Mouse (Mus musculus) neural tube, embryonic 15.5 days (tissue): ENCODE results near the gene Bak1. TPM values are rescaled to one million over a fixed set of nuclear protein-coding genes. Genes with fewer than 3 reads are reported as not detected.

Source experiments
- ATAC-seq: fragments of 200-750 bp; cut with Nextera tagmentation; 2 replicates; pipeline ENCODE4 v1.8.0; 2017; ENCODE audit warnings: mild to moderate bottlenecking, moderate TSS enrichment, moderate library complexity; ENCODE audit not compliant: low FRiP score
- H3K27ac ChIP-seq: fragments of 300-500 bp; sonication (generic); replicated peaks from 2 replicates; pipeline ENCODE4 v1.5.1; 2015; ENCODE audit warnings: mild to moderate bottlenecking, inconsistent platforms
- H3K27me3 ChIP-seq: fragments of 300-500 bp; sonication (generic); replicated peaks from 2 replicates; pipeline ENCODE4 v1.6.1; 2015; ENCODE audit warnings: inconsistent platforms
- H3K36me3 ChIP-seq: fragments of 300-500 bp; sonication (generic); 2 replicates; pipeline ENCODE4 v1.6.1; 2015; ENCODE audit warnings: inconsistent platforms
- H3K4me1 ChIP-seq: fragments of 300-500 bp; sonication (generic); 2 replicates; pipeline ENCODE4 v1.6.1; 2015; ENCODE audit warnings: inconsistent platforms
- H3K4me2 ChIP-seq: fragments of 300-500 bp; sonication (generic); 2 replicates; pipeline ENCODE4 v1.6.1; 2015; ENCODE audit warnings: inconsistent platforms, mild to moderate bottlenecking, moderate library complexity
- H3K4me3 ChIP-seq: fragments of 300-500 bp; sonication (generic); replicated peaks from 2 replicates; pipeline ENCODE4 v1.5.1; 2015; ENCODE audit warnings: mild to moderate bottlenecking, inconsistent platforms
- H3K9ac ChIP-seq: fragments of 300-500 bp; sonication (generic); replicated peaks from 2 replicates; pipeline ENCODE4 v1.6.1; 2015; ENCODE audit warnings: mild to moderate bottlenecking, inconsistent platforms
- H3K9me3 ChIP-seq: fragments of 300-500 bp; sonication (generic); replicated peaks from 2 replicates; pipeline ENCODE4 v1.6.1; 2016; ENCODE audit warnings: inconsistent platforms
- WGBS: fragments of 180-500 bp; shearing (Covaris S2); methylation state at CpG from one replicate; pipeline ENCODE4 v1.1.7; 2015; ENCODE audit warnings: mixed read lengths; 5-methylcytosine and 5-hydroxymethylcytosine counted together
- polyA plus RNA-seq: library from polyadenylated mRNA; unstranded; fragments of >200 nt; fragmentation: Nextera tagmentation; extraction: Ambion mirVana; gene quantifications from 2 replicates; pipeline ENCODE4 v1.2.1, GENCODE M21; 2015

Bak1 gene
- polyA plus RNA-seq, 1 experiment from 2014 or later = 4.5 TPM

GRCm38 (mm10) chr17:27066065-27066464 is 37.3 kb upstream of the Bak1 start:
- Histone ChIP-seq H3K9ac (no peak overlapping the region), H3K4me1 (peaks cover 10% of the 10 kb centered on the region; the same call in 1 of the 2 replicates), H3K9me3 (no peaks in the 10 kb centered on the region), H3K36me3 (no peaks in the 10 kb centered on the region), H3K4me3 (no peak overlapping the region), H3K27ac (no peak overlapping the region), H3K4me2 (no peak overlapping the region), H3K27me3 (no peaks in the 10 kb centered on the region)
- ATAC-seq = no peak
- WGBS = 85% methylated on average over 7 of the region's 7 CpGs

DNA sequence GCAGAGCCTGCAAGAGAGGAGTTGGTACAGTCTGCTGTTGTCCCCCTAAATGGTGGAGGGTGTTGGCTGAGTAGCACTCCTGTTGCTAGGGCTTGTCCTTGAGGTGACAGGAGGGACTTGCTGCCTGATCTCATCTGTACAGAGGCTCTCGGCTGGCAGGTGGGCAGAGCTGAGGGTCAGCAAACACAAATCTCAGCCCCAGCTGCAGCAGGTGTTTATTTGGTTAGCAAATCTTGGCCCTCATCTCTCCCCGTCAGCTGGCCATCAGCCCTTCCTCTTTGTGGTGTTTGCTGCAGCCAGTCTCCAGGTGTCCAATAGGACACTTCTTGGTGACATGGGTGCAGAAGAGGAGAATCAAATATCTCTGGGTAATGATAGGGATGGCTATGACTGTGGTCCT is 35.4 kb upstream of the Bak1 start:
- ATAC-seq = no peak
- Histone ChIP-seq H3K27me3 (peaks cover 9% of the 10 kb centered on the region), H3K4me1 (no peaks in the 10 kb centered on the region), H3K9ac (no peak overlapping the region), H3K9me3 (no peaks in the 10 kb centered on the region), H3K27ac (no peak overlapping the region), H3K4me3 (no peak overlapping the region), H3K36me3 (no peaks in the 10 kb centered on the region), H3K4me2 (no peak overlapping the region)
- WGBS = 86% methylated on average over 2 of the region's 2 CpGs

- no peak for ATAC-seq
- H3K9me3 ChIP-seq = no peaks in the 10 kb centered on the region
- H3K27me3 ChIP-seq = peaks cover 14% of the 10 kb centered on the region
- H3K4me1 ChIP-seq = 0 out of 2 replicates have a peak, but pooled peaks cover 3% of the 10 kb centered on the region
- no peak overlapping the region for H3K4me2 ChIP-seq
- H3K9ac ChIP-seq = no peak overlapping the region
- WGBS = 50% methylated on average over 6 of the region's 6 CpGs
- no peak overlapping the region for H3K27ac ChIP-seq
- no peak overlapping the region for H3K4me3 ChIP-seq
- no peaks in the 10 kb centered on the region for H3K36me3 ChIP-seq
Measured at GRCm38 (mm10) chr17:27063717-27064116, 34.9 kb upstream of the Bak1 start.

GRCm38 (mm10) chr17:27062684-27063083 is 33.9 kb upstream of the Bak1 start:
- Histone ChIP-seq H3K36me3 (no peaks in the 10 kb centered on the region), H3K4me2 (no peak overlapping the region), H3K27ac (no peak overlapping the region), H3K27me3 (peaks cover 24% of the 10 kb centered on the region), H3K9me3 (no peaks in the 10 kb centered on the region), H3K9ac (no peak overlapping the region), H3K4me3 (no peak overlapping the region), H3K4me1 (peaks cover 7% of the 10 kb centered on the region)
- 93% methylated on average over 7 of the region's 7 CpGs for WGBS
- ATAC-seq = no peak

- H3K4me1 ChIP-seq = peaks cover 16% of the 10 kb centered on the region
- H3K36me3 ChIP-seq = no peaks in the 10 kb centered on the region
- H3K4me2 ChIP-seq = no peak overlapping the region
- no peak overlapping the region for H3K9ac ChIP-seq
- H3K9me3 ChIP-seq = no peaks in the 10 kb centered on the region
- 97% methylated on average over 3 of the region's 3 CpGs for WGBS
- no peak for ATAC-seq
- no peak overlapping the region for H3K27ac ChIP-seq
- H3K27me3 ChIP-seq = peaks cover 34% of the 10 kb centered on the region
- no peak overlapping the region for H3K4me3 ChIP-seq
Measured at GRCm38 (mm10) chr17:27061727-27062126, 32.9 kb upstream of the Bak1 start.

GRCm38 (mm10) chr17:27060698-27061097 is 31.9 kb upstream of the Bak1 start:
- Histone ChIP-seq H3K9me3 (no peaks in the 10 kb centered on the region), H3K4me1 (peaks cover 24% of the 10 kb centered on the region), H3K4me3 (no peak overlapping the region), H3K4me2 (no peak overlapping the region), H3K9ac (no peak overlapping the region), H3K36me3 (no peaks in the 10 kb centered on the region), H3K27me3 (peaks cover 44% of the 10 kb centered on the region), H3K27ac (no peak overlapping the region)
- WGBS = 75% methylated on average over 8 of the region's 8 CpGs
- ATAC-seq = no peak

GRCm38 (mm10) chr17:27057517-27058055 is 28.8 kb upstream of the Bak1 start:
- Histone ChIP-seq H3K4me3 (peak overlapping the region; percentile 49), H3K9me3 (no peaks in the 10 kb centered on the region), H3K27ac (no peak overlapping the region), H3K36me3 (no peaks in the 10 kb centered on the region), H3K4me2 (peak overlapping the region; percentile 90), H3K9ac (peak overlapping the region; percentile 51), H3K27me3 (peaks cover 66% of the 10 kb centered on the region), H3K4me1 (peaks cover 24% of the 10 kb centered on the region)
- no peak for ATAC-seq
- WGBS = under 1% methylated on average over 24 of the region's 24 CpGs

DNA sequence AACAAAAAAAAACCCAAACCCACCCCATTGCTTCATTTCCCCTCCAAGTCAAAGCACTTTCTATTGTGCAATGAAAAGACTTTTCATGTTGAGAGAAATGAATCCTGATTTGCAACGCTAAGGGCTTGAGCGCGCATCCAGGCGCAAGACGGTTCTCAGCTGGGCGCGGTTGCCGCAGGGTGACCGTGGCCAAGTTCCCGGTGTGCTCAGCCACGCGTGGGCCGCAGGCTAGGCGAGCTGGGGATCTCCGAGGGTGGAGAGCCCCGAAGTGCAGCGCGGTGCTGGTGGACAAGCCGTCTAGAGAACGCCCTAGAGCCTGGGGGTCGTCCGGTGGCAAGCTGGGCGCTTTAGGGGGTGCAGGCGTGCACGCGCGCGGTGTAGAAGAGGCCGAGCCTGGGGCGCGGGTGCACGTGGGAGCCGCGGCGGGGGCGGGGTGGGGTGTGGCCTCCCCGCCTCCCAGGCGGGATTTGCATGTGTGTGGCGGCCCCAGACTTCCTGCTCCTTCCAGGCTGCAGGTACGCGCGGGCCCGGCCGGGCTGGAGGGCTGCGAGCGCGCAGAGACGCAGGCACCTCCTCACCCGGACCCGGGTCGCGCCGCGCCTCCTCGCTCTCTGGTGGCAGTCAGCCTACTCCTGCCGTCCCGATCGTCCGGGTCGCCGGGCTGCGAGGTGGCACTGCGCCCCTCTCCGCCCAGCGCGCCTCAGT is 28.2 kb upstream of the Bak1 start, which contains the start of gene Itpr3:
Gene Itpr3 (plus strand): TSS at position 493 of the 705 bp plus-strand sequence.
- Histone ChIP-seq H3K9ac (peak within 1 kb of the TSS; percentile 51), H3K27me3 (peaks cover 66% of the 10 kb centered on the region), H3K9me3 (no peaks in the 10 kb centered on the region), H3K4me1 (peaks cover 24% of the 10 kb centered on the region), H3K4me2 (peak within 1 kb of the TSS; percentile 90), H3K36me3 (no peaks in the 10 kb centered on the region), H3K27ac (peak within 1 kb of the TSS; percentile 66), H3K4me3 (peak within 1 kb of the TSS; percentile 49)
- ATAC-seq = peak; percentile 41; the same call in 1 of the 2 replicates
- under 1% methylated on average over 66 of the region's 66 CpGs for whole genome bisulfite sequencing

GRCm38 (mm10) chr17:27056170-27056569 is 27.4 kb upstream of the Bak1 start:
- H3K36me3 ChIP-seq = no peaks in the 10 kb centered on the region
- WGBS = 0% methylated on average over 13 of the region's 13 CpGs
- peaks cover 66% of the 10 kb centered on the region for H3K27me3 ChIP-seq
- peaks cover 24% of the 10 kb centered on the region for H3K4me1 ChIP-seq
- peak overlapping the region; percentile 66 for H3K27ac ChIP-seq
- H3K4me3 ChIP-seq = peak overlapping the region; percentile 49
- H3K9ac ChIP-seq = no peak overlapping the region
- ATAC-seq = no peak
- H3K9me3 ChIP-seq = no peaks in the 10 kb centered on the region
- H3K4me2 ChIP-seq = peak overlapping the region; percentile 90

DNA sequence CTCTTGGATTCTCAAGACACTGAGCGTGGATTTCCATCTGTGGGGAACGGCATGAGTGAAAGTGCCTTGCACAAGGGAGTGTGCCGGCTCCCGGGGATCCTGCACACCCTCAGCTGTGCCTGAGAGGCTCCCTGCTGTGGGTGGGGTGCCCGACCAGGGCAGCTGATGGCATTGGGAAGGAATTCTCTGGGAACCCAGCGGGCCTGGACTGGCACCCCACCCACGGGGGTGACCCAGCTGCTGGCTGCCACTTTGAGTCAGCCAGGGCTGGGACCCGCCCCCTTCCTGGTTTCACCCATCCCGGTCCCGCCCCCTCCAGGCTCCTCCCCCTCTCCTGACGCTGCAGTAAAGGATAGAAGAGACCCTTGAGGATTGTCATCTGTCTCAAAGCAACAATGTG is 22.7 kb upstream of the Bak1 start:
- no peak overlapping the region for H3K4me2 ChIP-seq
- H3K9me3 ChIP-seq = no peaks in the 10 kb centered on the region
- H3K27me3 ChIP-seq = peaks cover 30% of the 10 kb centered on the region
- no peak overlapping the region for H3K4me3 ChIP-seq
- H3K36me3 ChIP-seq = no peaks in the 10 kb centered on the region
- 39% methylated on average over 10 of the region's 11 CpGs for WGBS
- no peak overlapping the region for H3K9ac ChIP-seq
- no peak overlapping the region for H3K27ac ChIP-seq
- peaks cover 6% of the 10 kb centered on the region for H3K4me1 ChIP-seq
- ATAC-seq = no peak

DNA sequence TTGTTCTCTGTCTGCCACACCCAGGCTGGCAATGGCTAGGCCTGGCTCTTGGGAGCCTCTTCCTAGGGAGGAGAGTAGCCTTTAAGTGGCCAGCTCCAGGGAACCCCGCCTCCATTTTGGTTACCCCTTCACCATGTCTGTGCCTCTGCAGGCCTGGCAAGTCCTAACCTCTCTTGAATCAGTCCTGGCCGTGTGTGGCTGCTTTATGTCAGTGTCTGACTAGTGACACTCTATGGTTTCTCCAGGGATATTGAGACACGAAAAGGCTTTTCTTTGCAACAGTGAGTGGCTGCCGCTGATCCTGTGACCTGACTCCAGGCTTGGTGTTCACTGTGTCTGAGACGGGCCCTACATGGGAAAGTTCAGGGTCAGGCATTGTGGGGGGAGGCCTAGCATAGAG is 22.0 kb upstream of the Bak1 start:
- 0 out of 2 replicates have a peak overlapping the region, but pooled peaks have one; percentile 11 for H3K27ac ChIP-seq
- H3K9ac ChIP-seq = no peak overlapping the region
- H3K4me3 ChIP-seq = no peak overlapping the region
- H3K4me2 ChIP-seq = no peak overlapping the region
- H3K4me1 ChIP-seq = no peaks in the 10 kb centered on the region
- H3K36me3 ChIP-seq = no peaks in the 10 kb centered on the region
- ATAC-seq = no peak
- 74% methylated on average over 5 of the region's 5 CpGs for WGBS
- H3K9me3 ChIP-seq = no peaks in the 10 kb centered on the region
- H3K27me3 ChIP-seq = peaks cover 23% of the 10 kb centered on the region
